Mouse (Mus musculus) fibroblast of lung, adult 2 months (primary cell): Measurements from ENCODE around the gene Ccdc9b.

Experiments
- DNase-seq: peaks from one replicate; pipeline ENCODE4 v3.0.0-alpha.2; 2011; ENCODE audit warnings: low read depth

The Ccdc9b gene

GRCm38 (mm10) chr2:118761906-118762783, at the start of gene Ccdc9b:
Ccdc9b (minus strand) TSS chr2:118762661.
- no peak for DNase-seq

- no peak for DNase-seq
Observed at GRCm38 (mm10) chr2:118810861-118811260, 48.4 kb upstream of the Ccdc9b start.

DNA sequence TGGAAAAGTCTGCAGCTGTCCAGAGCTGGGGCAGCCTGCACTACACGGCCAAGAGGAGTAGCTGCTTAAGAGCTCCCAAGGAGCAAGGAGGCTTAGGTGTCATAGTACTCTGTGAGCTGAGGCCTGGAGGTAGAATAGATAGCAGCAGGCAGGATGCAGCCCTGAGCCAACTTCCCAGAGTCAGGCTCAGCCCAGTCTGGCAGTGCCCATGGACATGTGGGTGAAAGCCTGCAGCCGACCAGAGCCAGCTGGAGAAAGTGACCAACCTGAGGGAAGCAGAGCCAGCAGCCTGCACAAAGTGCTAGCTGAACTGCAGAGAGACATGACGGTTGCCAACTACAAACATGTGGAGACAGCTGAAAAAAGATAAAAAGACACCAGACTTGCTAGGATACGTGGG, 44.4 kb upstream of the Ccdc9b start:
- DNase-seq, result no peak

DNA sequence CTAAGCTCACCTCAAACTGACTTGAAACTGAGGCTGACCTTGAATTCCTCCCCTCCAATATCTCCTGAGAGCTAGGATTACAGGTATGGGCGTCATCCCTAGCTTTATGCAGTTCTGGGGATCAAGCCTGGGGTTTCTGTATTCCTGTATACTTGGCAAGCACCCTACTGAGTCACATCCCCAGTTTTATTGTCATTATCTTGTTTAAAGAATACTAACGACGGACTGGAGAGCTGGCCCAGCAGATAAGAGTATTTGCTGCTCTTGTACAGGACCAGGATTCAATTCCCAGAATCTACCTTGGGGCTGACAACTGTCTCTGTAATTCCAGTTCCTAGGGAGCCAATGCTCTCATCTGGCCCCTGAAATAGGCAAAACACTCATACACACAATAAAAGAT, 43.3 kb upstream of the Ccdc9b start:
- no peak for DNase-seq

DNA sequence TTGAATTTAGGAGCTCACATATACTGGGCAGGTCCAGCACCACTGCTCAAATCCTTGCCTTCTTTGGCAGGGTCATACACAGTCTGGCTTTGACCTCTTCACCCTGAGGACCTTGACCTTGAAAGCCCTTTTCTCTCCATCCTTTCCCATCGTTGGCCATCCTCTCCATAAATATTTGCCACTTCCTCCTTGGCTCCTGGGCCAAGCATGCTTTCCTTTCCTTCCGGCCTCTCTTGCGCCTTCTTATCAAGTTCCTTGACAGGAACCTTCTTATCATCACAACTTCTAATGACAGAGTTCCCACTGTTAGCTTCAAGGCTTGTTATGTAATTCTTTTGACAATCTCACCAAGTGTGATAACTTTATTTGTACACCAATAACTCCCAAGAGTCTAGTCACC, 42.7 kb upstream of the Ccdc9b start:
- DNase-seq, result no peak

GRCm38 (mm10) chr2:118804474-118804873, 42.0 kb upstream of the Ccdc9b start:
- DNase-seq, result no peak

- DNase-seq, result no peak
Observed at GRCm38 (mm10) chr2:118802542-118803118, 40.2 kb upstream of the Ccdc9b start.

GRCm38 (mm10) chr2:118793636-118794035, 31.2 kb upstream of the Ccdc9b start:
- DNase-seq, result no peak

DNA sequence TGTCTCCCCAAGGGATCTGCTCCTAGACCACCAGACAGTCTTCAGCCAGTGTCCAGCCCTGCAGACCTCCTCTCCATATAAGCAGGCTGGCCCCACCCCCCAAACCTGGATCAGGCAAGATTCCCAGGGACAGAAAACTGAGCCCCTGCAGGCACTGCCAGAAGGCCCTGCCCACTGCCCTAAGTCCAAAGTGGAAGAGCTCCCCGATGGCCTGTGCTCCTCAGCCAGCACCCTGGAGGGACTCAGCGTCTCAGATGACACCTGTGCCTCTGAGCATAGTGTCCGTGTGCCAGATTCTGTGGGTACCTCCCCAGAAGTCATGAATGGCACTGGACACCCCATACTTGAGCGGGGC, 29.8 kb upstream of the Ccdc9b start:
- no peak for DNase-seq

DNA sequence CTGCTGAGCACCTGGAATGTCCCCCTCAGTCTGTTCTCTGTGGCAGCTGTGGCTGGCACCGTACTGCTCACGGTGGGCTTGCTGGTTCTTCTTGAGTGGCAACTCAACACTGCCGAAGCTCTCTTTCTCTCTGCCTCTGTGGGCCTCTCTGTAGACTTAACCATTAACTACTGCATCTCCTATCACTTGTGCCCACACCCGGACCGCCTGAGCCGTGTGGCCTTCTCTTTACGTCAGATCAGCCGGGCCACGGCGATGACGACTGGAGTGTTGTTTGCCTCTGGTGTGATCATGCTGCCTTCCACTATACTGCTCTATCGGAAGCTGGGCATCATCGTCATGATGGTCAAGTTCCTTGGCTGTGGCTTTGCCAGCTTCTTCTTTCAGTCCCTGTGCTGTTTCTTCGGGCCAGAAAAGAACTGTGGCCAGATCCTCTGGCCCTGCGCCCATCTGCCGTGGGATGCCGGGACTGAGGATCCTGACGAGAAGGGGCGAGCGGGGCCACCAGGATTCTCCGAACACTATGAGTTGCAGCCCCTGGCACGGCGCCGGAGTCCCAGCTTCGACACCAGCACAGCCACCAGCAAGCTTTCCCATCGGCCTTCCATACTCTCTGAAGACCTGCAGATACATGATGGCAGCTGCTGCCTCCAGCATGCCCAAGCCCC, 29.3 kb upstream of the Ccdc9b start:
- no peak for DNase-seq

DNA sequence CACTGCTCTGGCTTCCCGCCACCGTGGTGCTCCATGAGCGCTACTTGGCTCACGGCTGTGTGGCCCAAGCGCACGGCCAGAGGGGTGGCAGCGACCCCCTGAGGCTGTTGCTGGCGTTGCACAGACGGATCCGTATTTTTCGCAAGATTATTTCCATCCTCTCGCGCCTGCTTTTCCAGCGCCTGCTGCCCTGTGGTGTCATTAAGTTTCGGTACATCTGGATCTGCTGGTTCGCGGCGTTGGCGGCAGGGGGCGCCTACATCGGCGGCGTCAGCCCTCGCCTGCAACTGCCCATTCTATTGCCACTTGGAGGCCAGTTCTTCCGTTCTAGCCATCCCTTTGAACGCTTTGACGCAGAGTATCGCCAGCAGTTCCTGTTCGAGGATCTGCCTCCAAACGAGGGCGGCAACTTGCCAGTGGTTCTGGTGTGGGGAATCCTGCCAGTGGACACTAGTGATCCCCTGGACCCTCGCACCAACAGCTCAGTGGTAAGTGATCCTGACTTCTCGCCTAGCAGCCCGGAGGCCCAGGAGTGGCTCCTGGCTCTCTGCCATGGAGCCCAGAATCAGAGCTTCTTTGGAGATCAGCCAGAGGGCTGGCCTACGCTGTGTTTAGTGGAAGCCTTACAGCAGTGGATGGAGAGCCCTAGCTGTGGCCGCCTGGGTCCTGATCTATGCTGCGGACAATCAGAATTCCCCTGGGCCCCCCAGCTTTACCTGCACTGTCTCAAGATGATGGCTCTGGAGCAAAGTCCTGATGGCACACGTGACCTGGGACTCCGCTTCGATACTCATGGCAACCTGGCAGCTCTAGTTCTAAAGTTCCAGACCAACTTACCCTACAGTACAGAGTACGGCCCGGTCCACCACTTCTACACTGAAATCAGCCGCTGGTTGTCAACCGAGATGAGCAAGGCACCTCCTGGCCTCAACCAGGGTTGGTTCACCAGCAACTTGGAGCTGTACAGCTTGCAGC, 28.4 kb upstream of the Ccdc9b start:
- DNase-seq, result no peak

DNA sequence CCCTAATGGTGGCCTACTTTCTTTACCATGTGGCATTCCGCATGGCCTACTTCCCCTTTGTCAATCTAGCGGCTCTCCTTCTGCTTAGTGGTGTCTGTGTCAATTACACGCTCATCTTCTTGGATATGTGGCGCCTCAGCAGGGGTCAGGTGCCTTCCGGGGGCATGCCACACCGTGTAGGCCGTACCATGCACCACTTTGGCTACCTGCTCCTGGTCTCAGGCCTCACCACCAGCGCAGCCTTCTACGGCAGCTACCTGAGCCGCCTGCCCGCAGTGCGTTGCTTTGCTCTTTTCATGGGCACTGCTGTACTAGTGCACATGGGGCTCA, 27.7 kb upstream of the Ccdc9b start:
- no peak for DNase-seq

DNA sequence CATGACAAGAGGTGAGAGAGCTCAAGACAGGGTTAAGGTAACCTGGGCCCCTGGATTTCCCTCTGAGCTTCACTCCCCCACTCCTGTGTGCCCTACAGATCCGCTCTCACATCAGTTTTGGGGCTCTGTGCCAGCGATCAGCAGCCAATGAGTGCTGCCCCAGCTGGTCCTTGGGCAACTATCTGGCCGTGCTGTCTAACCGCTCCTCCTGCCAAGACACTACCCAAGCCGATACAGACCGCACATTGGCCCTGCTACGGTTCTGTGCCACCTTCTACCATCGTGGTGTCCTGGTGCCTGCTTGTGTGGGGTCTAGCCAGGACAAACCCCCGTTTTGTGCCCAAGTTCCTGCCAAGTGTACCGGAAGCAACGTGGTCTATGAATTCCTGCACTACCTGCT, 27.0 kb upstream of the Ccdc9b start:
- DNase-seq, result no peak

DNA sequence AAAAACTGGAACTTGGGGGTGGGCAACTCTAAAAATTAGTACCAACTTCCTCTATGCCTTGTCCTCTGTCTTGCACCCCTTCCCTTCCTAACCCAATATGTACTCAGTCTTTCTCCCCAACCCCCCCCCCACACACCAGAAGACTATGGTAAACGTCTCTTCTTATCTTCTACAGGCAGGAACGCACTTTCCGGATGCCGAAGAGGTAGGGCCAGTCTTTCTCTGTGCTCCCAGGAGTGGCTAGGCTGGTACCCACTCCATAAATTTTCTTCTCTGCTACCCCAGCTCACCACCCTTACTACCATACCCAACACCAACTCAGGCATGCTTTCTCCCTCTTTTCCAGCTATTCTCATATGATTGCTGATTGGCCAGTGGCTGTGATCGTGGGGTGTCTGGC, 24.1 kb upstream of the Ccdc9b start:
- DNase-seq, result no peak

DNA sequence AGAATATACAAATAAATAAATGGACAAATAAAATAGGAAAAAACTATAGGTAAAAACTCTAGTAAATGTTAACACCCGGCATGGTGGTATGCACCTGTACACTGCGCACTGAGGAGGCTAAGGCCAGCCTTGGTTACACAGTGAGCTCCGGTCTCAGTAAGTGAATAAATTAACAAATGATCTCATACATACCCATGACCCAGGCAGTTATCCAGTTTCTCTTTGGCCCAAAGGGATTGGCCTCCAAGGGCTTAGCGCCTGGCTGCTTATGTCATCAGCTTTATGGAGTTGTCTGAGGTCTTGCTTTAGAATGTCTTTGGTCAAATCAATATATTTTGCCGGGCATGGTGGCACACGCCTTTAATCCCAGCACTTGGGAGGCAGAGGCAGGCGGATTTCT, 21.2 kb upstream of the Ccdc9b start:
- no peak for DNase-seq

DNA sequence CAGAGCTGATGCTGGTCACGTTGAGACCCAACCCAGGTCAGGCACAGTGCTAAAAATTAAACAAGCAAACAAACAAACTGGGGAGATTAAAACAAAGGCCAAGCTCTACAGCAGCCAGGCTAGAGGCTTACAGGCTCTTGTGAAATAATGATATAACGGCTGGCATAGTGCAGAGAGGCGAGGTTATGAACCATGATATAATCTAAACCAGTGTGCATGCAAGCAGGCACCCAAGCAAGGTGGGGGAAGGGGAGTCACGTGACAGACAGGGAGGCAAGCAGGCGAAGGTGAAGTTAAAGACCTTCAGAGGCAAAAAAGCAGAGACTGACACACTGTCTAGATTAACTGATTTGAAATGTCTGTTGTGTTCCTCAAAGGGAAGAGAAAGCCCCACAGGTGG, 20.6 kb upstream of the Ccdc9b start:
- DNase-seq, result no peak

GRCm38 (mm10) chr2:118782303-118782702, 19.8 kb upstream of the Ccdc9b start:
- DNase-seq, result no peak

GRCm38 (mm10) chr2:118781115-118781514, 18.7 kb upstream of the Ccdc9b start:
- no peak for DNase-seq

DNA sequence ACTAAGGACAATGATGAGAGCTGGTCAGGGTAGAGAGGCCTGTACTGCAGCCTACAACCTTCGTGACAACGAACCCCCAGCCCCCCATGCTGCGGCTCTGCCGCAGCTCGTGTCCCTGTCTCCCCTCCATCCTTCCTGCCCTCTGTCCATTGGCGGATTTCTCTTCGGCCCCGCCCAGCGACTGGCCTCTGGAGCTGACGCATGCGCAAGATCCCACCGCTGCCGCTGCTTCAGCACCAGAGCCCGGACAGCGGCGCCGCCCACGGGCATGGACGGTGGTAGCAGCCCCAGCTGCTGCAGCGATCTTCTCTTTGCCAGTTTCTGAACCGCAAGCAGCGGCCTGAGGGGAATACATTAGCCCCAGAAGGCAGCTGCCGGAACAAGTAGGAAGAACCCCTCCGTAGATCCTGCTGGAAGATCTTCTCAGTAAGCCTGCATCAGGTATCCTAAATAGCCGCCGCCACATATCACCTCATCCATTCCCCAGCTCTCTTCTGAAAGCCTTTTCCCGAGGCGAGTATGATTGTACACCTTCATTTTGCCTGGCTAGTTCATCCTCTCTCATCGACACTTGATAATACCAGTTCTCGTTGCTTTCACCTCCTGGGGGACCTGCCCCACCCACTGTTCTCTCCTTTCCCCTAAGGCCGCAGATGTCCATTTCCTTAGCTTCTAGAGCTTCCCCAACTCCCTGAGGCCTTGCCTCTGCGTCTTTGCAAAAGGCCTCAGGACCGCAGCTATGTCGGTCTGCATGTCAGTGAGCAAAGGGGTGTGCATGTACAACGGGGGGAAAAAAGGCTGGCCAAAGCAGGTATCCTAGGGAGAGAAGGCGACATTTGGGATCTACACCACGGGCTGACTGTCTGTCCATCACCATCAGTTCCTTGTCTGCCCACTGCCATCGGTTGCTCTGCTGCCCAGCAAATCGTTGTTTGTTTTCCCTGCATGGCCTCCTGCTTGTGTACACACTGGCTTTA, 17.3 kb upstream of the Ccdc9b start, which contains the start of gene Disp2:
Gene Disp2, plus strand, starts transcription at position 216 of the 977 bp plus-strand sequence.
- DNase-seq, result no peak

DNA sequence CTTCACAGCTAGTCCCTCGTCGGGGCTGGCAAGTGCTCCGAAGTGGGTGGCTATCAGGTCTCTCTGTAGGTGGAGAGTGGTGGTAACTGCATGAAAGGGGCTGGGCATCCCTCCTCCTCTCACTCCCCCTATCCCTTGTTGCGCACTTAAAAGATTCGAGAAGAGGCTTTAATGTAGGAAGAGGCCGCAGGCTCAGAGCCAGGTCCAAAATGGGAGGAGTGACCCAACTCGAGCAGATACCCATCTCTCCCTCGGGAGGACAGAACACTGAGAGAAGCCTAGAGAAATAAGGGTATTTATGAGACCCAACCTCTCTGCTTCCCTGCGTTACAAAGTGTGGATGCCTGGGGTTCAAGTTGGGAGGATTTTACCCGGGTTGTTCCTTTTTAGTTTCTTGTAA, 16.6 kb upstream of the Ccdc9b start:
- DNase-seq, result no peak

- no peak for DNase-seq
Observed at GRCm38 (mm10) chr2:118778418-118778817, 16.0 kb upstream of the Ccdc9b start.
